Mouse (Mus musculus) liver, embryonic 14.5 days (tissue): Measurements from ENCODE around the gene Aak1. TPM values are rescaled to one million over a fixed set of nuclear protein-coding genes. Genes with fewer than 3 reads are reported as not detected.

Source experiments
- ATAC-seq: fragments of 200-750 bp; cut with Nextera tagmentation; 2 replicates; pipeline ENCODE4 v1.8.0; 2017; ENCODE audit warnings: moderate number of reproducible peaks, mild to moderate bottlenecking, moderate library complexity; ENCODE audit not compliant: insufficient read depth
- DNase-seq, 3 experiments: peaks; one replicate each; pipeline ENCODE4 v3.0.0-alpha.2; 2012 to 2013; ENCODE audit warnings: low read depth in 3 of 3, low spot score in 3 of 3
- H3K27ac ChIP-seq: fragments of 300-500 bp; sonication (generic); 2 replicates; pipeline ENCODE4 v1.5.1; 2014; ENCODE audit warnings: moderate library complexity, mild to moderate bottlenecking, control low read depth, inconsistent platforms
- H3K27me3 ChIP-seq: fragments of 300-500 bp; sonication (generic); 2 replicates; pipeline ENCODE4 v1.6.1; 2014; ENCODE audit warnings: mild to moderate bottlenecking, low read length, moderate library complexity; ENCODE audit not compliant: control insufficient read depth, insufficient read depth
- H3K36me3 ChIP-seq: fragments of 300-500 bp; sonication (generic); replicated peaks from 2 replicates; pipeline ENCODE4 v1.6.1; 2014; ENCODE audit warnings: low read depth; ENCODE audit not compliant: control insufficient read depth, insufficient read depth
- H3K4me1 ChIP-seq, 2 experiments: fragments of 200-500 bp in 1 of 2; fragments of 300-500 bp in 1 of 2; sonication (generic) in 1 of 2; replicated peaks; 2 replicates each; pipeline ENCODE4 v1.6.1; 2012 to 2014; ENCODE audit warnings: antibody characterized with exemption in 1 of 2, inconsistent platforms in 1 of 2, low read length in 1 of 2; ENCODE audit not compliant: control insufficient read depth in 2 of 2, insufficient read depth in 2 of 2
- H3K4me2 ChIP-seq: fragments of 300-500 bp; sonication (generic); 2 replicates; pipeline ENCODE4 v1.6.1; 2014; ENCODE audit warnings: low read depth, mild to moderate bottlenecking, control low read depth, moderate library complexity
- H3K4me3 ChIP-seq, 2 experiments: fragments of 200-500 bp in 1 of 2; fragments of 300-500 bp in 1 of 2; sonication (generic) in 1 of 2; 2 replicates each; pipeline ENCODE4 v1.5.1; 2012 to 2014; ENCODE audit warnings: low read depth in 2 of 2, low read length in 2 of 2, mild to moderate bottlenecking in 2 of 2, control low read depth in 1 of 2, inconsistent platforms in 1 of 2, moderate library complexity in 1 of 2; ENCODE audit not compliant: insufficient read depth in 1 of 2
- H3K9ac ChIP-seq: fragments of 300-500 bp; sonication (generic); replicated peaks from 2 replicates; pipeline ENCODE4 v1.6.1; 2014; ENCODE audit warnings: mild to moderate bottlenecking, control low read depth, moderate library complexity
- H3K9me3 ChIP-seq: fragments of 300-500 bp; sonication (generic); 2 replicates; pipeline ENCODE4 v1.6.1; 2016; ENCODE audit warnings: low read length, mixed read lengths; ENCODE audit not compliant: control insufficient read depth
- CTCF ChIP-seq: IDR thresholded peaks from 2 replicates; pipeline ENCODE4 v1.5.1; 2016; ENCODE audit warnings: antibody characterized with exemption, low read depth, control low read depth
- EP300 ChIP-seq: IDR thresholded peaks from 2 replicates; pipeline ENCODE4 v1.6.1; 2016; ENCODE audit warnings: antibody characterized with exemption, low read depth
- WGBS: fragments of 180-500 bp; shearing (Covaris S2); extraction: QIAGEN DNeasy Blood & Tissue Kit; methylation state at CpG from one replicate; pipeline ENCODE4 v1.1.7; 2014; ENCODE audit not compliant: insufficient replicate concordance; 5-methylcytosine and 5-hydroxymethylcytosine counted together
- polyA plus RNA-seq, 2 experiments: library from polyadenylated mRNA; depleted of rRNA in 1 of 2; stranded (reverse) in 1 of 2; unstranded in 1 of 2; fragments of >200 nt; fragmentation: Nextera tagmentation in 1 of 2; extraction: Ambion mirVana in 1 of 2; gene quantifications; 2 replicates each; pipeline versions ENCODE4 v1.2.1 to v1.2.3; 2012 to 2014

Gene Aak1
- polyA plus RNA-seq, 2 experiments = 2.4 to 4.2 TPM

DNA sequence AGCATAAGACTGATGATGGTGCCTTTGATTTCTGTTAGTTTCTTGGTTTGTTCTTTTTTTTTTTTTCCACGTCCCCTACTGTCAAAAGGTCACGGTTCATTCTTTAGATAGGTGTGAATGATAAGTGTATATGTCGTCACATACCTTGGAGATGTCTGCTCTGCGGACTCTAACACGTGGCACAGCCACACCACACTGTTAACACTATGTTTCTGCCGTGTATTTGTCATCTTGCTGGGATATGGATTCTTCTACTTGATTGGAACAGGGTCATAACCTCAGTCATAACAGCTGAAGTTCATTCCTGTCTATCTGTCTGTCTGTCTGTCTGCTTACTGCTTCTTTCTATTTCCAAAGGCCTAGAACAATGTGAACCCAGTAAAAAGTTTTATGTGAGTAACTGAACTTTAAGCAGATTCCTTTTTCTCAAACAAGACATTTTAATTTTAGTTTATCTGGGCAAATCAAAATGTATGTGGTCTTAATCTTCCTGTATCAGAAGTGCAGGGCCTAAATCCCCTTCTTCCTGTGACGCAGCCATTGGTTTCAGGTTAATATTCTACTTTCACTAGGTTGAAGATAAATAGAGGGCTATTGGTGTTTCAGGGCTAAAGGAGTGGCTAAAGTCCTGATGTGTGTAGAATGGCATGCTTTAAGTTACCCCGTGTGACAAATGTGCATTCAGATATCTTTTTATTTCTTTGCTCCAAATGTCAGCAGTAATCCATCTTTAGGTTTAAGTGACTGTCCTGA, 129.0 kb downstream of the Aak1 start:
- DNase-seq = peak in 2 of 3 experiments; percentile 5 to 12
- no peak overlapping the region for H3K9ac ChIP-seq
- no peak for ATAC-seq
- no peak overlapping the region for H3K4me2 ChIP-seq
- no peaks in the 10 kb centered on the region for H3K36me3 ChIP-seq
- no peaks in the 10 kb centered on the region for H3K27me3 ChIP-seq
- H3K27ac ChIP-seq = no peak overlapping the region
- peaks cover 0 to 4% of the 10 kb centered on the region in 2 experiments; a peak in 1 of 4 replicates for H3K4me1 ChIP-seq
- H3K4me3 ChIP-seq = no peak overlapping the region
- WGBS = 68% methylated on average over 8 of the region's 8 CpGs
- TF ChIP-seq EP300 (no peak), CTCF (no peak)
- no peaks in the 10 kb centered on the region for H3K9me3 ChIP-seq

DNA sequence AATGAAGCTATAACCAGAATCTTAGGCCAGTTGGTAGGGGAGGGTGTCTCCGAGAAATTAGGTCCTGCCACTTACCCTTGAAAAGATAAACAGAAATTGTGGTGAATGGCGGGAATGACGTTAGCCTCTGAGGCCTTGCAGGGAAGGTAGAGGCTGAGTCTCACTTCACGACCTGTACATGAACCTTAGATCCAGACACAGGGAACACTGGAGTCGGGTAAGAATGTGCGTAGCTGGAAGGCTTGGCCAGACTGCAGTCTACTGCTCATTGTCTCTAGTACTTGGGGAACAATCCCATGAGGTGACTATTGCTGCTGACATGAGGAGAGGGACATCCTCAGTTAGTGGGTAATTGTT, 129.6 kb downstream of the Aak1 start:
- WGBS = 65% methylated on average over 6 of the region's 6 CpGs
- H3K27ac ChIP-seq = no peak overlapping the region
- ATAC-seq = no peak

DNA sequence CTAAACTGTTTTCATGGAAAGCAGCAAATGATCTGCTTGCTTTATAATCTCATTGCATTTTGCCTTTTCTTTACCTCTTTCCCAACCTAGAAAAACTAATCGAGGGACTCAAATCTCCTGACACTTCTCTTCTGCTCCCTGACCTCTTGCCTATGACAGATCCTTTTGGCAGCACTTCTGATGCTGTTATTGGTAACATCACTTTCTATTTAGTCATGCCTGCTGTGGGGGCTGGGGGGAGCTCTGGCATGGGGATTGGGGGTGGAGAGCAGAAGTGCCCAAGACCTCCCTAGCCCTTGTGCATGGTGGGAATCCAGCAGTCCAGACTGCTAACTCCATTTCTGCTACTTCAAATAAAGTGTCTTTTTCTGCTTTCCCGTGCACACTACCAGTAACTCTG, 131.9 kb downstream of the Aak1 start:
- no peaks in the 10 kb centered on the region for H3K27me3 ChIP-seq
- TF ChIP-seq CTCF (no peak), EP300 (no peak)
- H3K4me3 ChIP-seq = no peak overlapping the region
- H3K36me3 ChIP-seq = no peaks in the 10 kb centered on the region
- H3K4me2 ChIP-seq = no peak overlapping the region
- H3K27ac ChIP-seq = no peak overlapping the region
- WGBS = 60% methylated on average over 2 of the region's 2 CpGs
- DNase-seq = no peak
- ATAC-seq = no peak
- peaks cover 0 to 4% of the 10 kb centered on the region in 2 experiments; a peak in 1 of 4 replicates for H3K4me1 ChIP-seq
- no peaks in the 10 kb centered on the region for H3K9me3 ChIP-seq
- H3K9ac ChIP-seq = no peak overlapping the region

More for the DNA sequence above, 129.6 kb downstream of the Aak1 start:
- H3K9me3 ChIP-seq = no peaks in the 10 kb centered on the region
- no peak overlapping the region for H3K9ac ChIP-seq
- no peak for DNase-seq
- no peaks in the 10 kb centered on the region for H3K27me3 ChIP-seq
- H3K4me2 ChIP-seq = no peak overlapping the region
- peaks cover 0 to 4% of the 10 kb centered on the region in 2 experiments; a peak in 1 of 4 replicates for H3K4me1 ChIP-seq
- H3K4me3 ChIP-seq = no peak overlapping the region
- H3K36me3 ChIP-seq = no peaks in the 10 kb centered on the region
- TF ChIP-seq EP300 = no peak
- no peak for TF ChIP-seq CTCF

DNA sequence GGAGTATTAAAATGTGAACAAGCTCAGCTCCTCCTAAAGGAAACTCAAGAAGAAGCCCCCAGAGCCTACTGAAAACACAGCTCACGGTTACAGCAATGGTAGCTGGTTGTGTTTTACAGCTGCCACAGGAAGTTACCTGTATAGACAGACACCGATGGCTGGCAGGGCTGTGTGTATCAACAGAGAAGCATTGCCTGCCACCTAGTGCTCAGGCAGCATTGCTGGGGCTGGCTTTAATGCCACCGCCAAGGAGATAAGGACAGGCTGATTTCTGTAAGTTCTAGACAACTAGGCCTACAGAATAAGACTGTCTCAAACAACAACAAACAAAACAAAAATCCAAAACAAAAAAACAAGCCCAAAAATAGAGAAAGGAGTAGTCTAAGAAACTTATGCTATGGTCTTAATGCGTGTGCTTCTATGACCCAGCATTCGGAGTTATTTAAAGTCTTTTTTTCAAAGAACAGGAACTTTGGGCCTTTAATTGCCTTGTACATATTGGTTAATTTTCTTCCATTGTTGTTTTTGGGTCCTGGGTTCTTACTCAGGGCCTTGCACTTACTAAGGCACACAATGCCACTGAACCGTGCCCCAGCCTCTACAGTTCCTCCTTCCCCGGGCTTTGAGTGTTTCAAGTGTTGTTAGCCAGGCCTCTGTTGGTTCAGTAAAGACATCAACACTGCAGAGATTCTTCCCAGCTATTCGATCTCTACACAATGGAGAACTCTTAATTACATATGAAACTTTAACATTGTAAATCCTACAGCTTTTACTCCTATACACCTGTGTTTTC, 136.2 kb downstream of the Aak1 start:
- no peak overlapping the region for H3K9ac ChIP-seq
- H3K9me3 ChIP-seq = no peaks in the 10 kb centered on the region
- no peak overlapping the region for H3K4me2 ChIP-seq
- DNase-seq (no peak), ATAC-seq (no peak)
- no peak overlapping the region for H3K4me3 ChIP-seq
- H3K27me3 ChIP-seq = no peaks in the 10 kb centered on the region
- no peaks in the 10 kb centered on the region for H3K36me3 ChIP-seq
- TF ChIP-seq EP300 (no peak), CTCF (peak; percentile 40)
- H3K27ac ChIP-seq = no peak overlapping the region
- 67% methylated on average over 8 of the region's 8 CpGs for WGBS
- no peaks in the 10 kb centered on the region for H3K4me1 ChIP-seq

DNA sequence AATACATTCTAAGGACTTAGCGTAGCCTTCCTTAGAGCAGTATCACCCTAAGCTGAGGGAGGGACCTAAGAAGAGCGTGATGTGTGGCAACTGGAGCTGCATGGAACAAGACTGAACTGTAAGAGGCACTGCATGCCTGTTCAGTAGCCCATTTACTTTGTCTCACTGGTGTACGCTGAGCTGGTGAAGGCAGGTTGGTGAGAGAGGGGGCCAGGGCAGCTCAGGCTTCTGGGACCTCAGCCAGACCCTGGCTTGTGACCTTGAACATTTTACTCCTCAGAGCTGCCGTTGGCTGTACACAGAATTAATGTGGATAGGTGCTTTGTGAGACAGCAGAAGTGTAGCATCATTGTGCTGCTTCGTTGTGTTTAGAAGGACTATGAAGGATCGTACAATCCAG, 140.3 kb downstream of the Aak1 start:
- TF ChIP-seq CTCF = no peak
- TF ChIP-seq EP300 = no peak
- Histone ChIP-seq H3K27me3 (no peaks in the 10 kb centered on the region), H3K36me3 (no peaks in the 10 kb centered on the region), H3K9ac (no peak overlapping the region), H3K27ac (no peak overlapping the region), H3K4me1 (no peaks in the 10 kb centered on the region), H3K9me3 (no peaks in the 10 kb centered on the region), H3K4me2 (no peak overlapping the region), H3K4me3 (no peak overlapping the region)
- no peak for DNase-seq
- 80% methylated on average over 6 of the region's 6 CpGs for WGBS
- ATAC-seq = no peak
